Mouse (Mus musculus) intestine, postnatal 0 days (tissue): Measurements from ENCODE around the gene Med16. TPM values are rescaled to one million over a fixed set of nuclear protein-coding genes. Genes with fewer than 3 reads are reported as not detected.

Source experiments
- ATAC-seq: fragments of 200-750 bp; cut with Nextera tagmentation; 2 replicates; pipeline ENCODE4 v1.8.0; 2017; ENCODE audit warnings: mild to moderate bottlenecking, moderate TSS enrichment, moderate library complexity
- H3K27ac ChIP-seq: fragments of 300-500 bp; sonication (generic); 2 replicates; pipeline ENCODE4 v1.5.1; 2014; ENCODE audit warnings: mild to moderate bottlenecking, low read depth, low read length, moderate library complexity
- H3K27me3 ChIP-seq: fragments of 300-500 bp; sonication (generic); replicated peaks from 2 replicates; pipeline ENCODE4 v1.6.1; 2014; ENCODE audit warnings: low read length, mixed read lengths; ENCODE audit not compliant: control insufficient read depth, insufficient read depth
- H3K36me3 ChIP-seq: fragments of 300-500 bp; sonication (generic); 2 replicates; pipeline ENCODE4 v1.6.1; 2014; ENCODE audit warnings: mild to moderate bottlenecking, moderate library complexity; ENCODE audit not compliant: control insufficient read depth, insufficient read depth
- H3K4me1 ChIP-seq: fragments of 300-500 bp; sonication (generic); replicated peaks from 2 replicates; pipeline ENCODE4 v1.6.1; 2014; ENCODE audit warnings: antibody characterized with exemption, low read length, mixed read lengths; ENCODE audit not compliant: control insufficient read depth, insufficient read depth
- H3K4me2 ChIP-seq: fragments of 300-500 bp; sonication (generic); replicated peaks from 2 replicates; pipeline ENCODE4 v1.6.1; 2014; ENCODE audit warnings: low read depth, mild to moderate bottlenecking, moderate library complexity
- H3K4me3 ChIP-seq: fragments of 300-500 bp; sonication (generic); 2 replicates; pipeline ENCODE4 v1.5.1; 2014; ENCODE audit warnings: low read depth, low read length
- H3K9ac ChIP-seq: fragments of 300-500 bp; sonication (generic); 2 replicates; pipeline ENCODE4 v1.6.1; 2014; ENCODE audit warnings: mild to moderate bottlenecking, low read depth, low read length
- H3K9me3 ChIP-seq: fragments of 300-500 bp; sonication (generic); 2 replicates; pipeline ENCODE4 v1.6.1; 2016; ENCODE audit warnings: mixed run types; ENCODE audit not compliant: control insufficient read depth
- CTCF ChIP-seq: sonication (generic); IDR thresholded peaks from 2 replicates; pipeline ENCODE4 v1.5.1; 2016; ENCODE audit warnings: low read depth, mild to moderate bottlenecking, control low read depth, antibody characterized with exemption, moderate library complexity
- WGBS: fragments of 180-500 bp; shearing (Covaris S2); extraction: QIAGEN DNeasy Blood & Tissue Kit; methylation state at CpG from one replicate; pipeline ENCODE4 v1.1.7; 2014; 5-methylcytosine and 5-hydroxymethylcytosine counted together
- polyA plus RNA-seq: library from polyadenylated mRNA; unstranded; fragments of >200 nt; fragmentation: Nextera tagmentation; extraction: Ambion mirVana; gene quantifications from 2 replicates; pipeline ENCODE4 v1.2.1, GENCODE M21; 2015

Med16 gene
- polyA plus RNA-seq, 1 experiment from 2014 or later = 17.8 TPM

GRCm38 (mm10) chr10:79949873-79950272 lies 41.1 kb upstream of the Med16 start:
- no peak overlapping the region for H3K4me3 ChIP-seq
- H3K4me1 ChIP-seq = peaks cover 20% of the 10 kb centered on the region
- no peak for TF ChIP-seq CTCF
- H3K9ac ChIP-seq = no peak overlapping the region
- ATAC-seq = no peak
- H3K27me3 ChIP-seq = no peaks in the 10 kb centered on the region
- 62% methylated on average over 4 of the region's 4 CpGs for WGBS
- H3K9me3 ChIP-seq = no peaks in the 10 kb centered on the region
- H3K4me2 ChIP-seq = no peak overlapping the region
- peaks cover 48% of the 10 kb centered on the region for H3K36me3 ChIP-seq
- H3K27ac ChIP-seq = no peak overlapping the region

GRCm38 (mm10) chr10:79947502-79947901 lies 38.8 kb upstream of the Med16 start:
- Histone ChIP-seq H3K36me3 (peaks cover 44% of the 10 kb centered on the region), H3K4me1 (peaks cover 24% of the 10 kb centered on the region), H3K9me3 (no peaks in the 10 kb centered on the region), H3K4me3 (no peak overlapping the region), H3K27me3 (no peaks in the 10 kb centered on the region), H3K4me2 (peak overlapping the region; percentile 64), H3K9ac (no peak overlapping the region), H3K27ac (peak overlapping the region; percentile 88; the same call in 1 of the 2 replicates)
- WGBS = 61% methylated on average over 6 of the region's 6 CpGs
- TF ChIP-seq CTCF = no peak
- ATAC-seq = no peak

GRCm38 (mm10) chr10:79946752-79947322 lies 38.1 kb upstream of the Med16 start:
- peaks cover 24% of the 10 kb centered on the region for H3K4me1 ChIP-seq
- WGBS = 16% methylated on average over 7 of the region's 7 CpGs
- H3K27me3 ChIP-seq = no peaks in the 10 kb centered on the region
- TF ChIP-seq CTCF = no peak
- H3K27ac ChIP-seq = peak overlapping the region; percentile 88
- H3K9ac ChIP-seq = peak overlapping the region; percentile 40
- ATAC-seq = peak; percentile 36
- no peaks in the 10 kb centered on the region for H3K9me3 ChIP-seq
- H3K36me3 ChIP-seq = peaks cover 42% of the 10 kb centered on the region
- peak overlapping the region; percentile 64 for H3K4me2 ChIP-seq
- H3K4me3 ChIP-seq = peak overlapping the region; percentile 21; the same call in 1 of the 2 replicates

GRCm38 (mm10) chr10:79945507-79946234 lies 36.9 kb upstream of the Med16 start:
- Histone ChIP-seq H3K9ac (peak overlapping the region; percentile 40; the same call in 1 of the 2 replicates), H3K36me3 (peaks cover 40% of the 10 kb centered on the region), H3K27me3 (no peaks in the 10 kb centered on the region), H3K4me3 (0 out of 2 replicates have a peak overlapping the region, but pooled peaks have one; percentile 21), H3K9me3 (no peaks in the 10 kb centered on the region), H3K27ac (peak overlapping the region; percentile 88), H3K4me2 (peak overlapping the region; percentile 64), H3K4me1 (peaks cover 24% of the 10 kb centered on the region)
- 0 out of 2 replicates have a peak, but pooled peaks have one; percentile 10 for ATAC-seq
- TF ChIP-seq CTCF = no peak
- 20% methylated on average over 16 of the region's 16 CpGs for WGBS

GRCm38 (mm10) chr10:79943471-79943901 lies 34.8 kb upstream of the Med16 start:
- H3K9me3 ChIP-seq = no peaks in the 10 kb centered on the region
- H3K27ac ChIP-seq = peak overlapping the region; percentile 88
- no peak overlapping the region for H3K9ac ChIP-seq
- peak overlapping the region; percentile 64 for H3K4me2 ChIP-seq
- no peaks in the 10 kb centered on the region for H3K27me3 ChIP-seq
- peaks cover 33% of the 10 kb centered on the region for H3K4me1 ChIP-seq
- peak; percentile 87 for ATAC-seq
- H3K36me3 ChIP-seq = peaks cover 30% of the 10 kb centered on the region
- TF ChIP-seq CTCF = no peak
- WGBS = 33% methylated on average over 9 of the region's 9 CpGs
- H3K4me3 ChIP-seq = peak overlapping the region; percentile 21; the same call in 1 of the 2 replicates

GRCm38 (mm10) chr10:79942988-79943387 lies 34.3 kb upstream of the Med16 start:
- 42% methylated on average over 1 of the region's 1 CpGs for WGBS
- no peak overlapping the region for H3K9ac ChIP-seq
- peaks cover 34% of the 10 kb centered on the region for H3K4me1 ChIP-seq

More at GRCm38 (mm10) chr10:79942988-79943387, 34.3 kb upstream of the Med16 start:
- H3K4me2 ChIP-seq = no peak overlapping the region
- H3K27ac ChIP-seq = peak overlapping the region; percentile 88
- ATAC-seq = 0 out of 2 replicates have a peak, but pooled peaks have one; percentile 0
- TF ChIP-seq CTCF = no peak
- no peaks in the 10 kb centered on the region for H3K9me3 ChIP-seq
- no peak overlapping the region for H3K4me3 ChIP-seq
- H3K27me3 ChIP-seq = no peaks in the 10 kb centered on the region
- H3K36me3 ChIP-seq = peaks cover 27% of the 10 kb centered on the region
